Mouse (Mus musculus): Measurements from ENCODE around the gene Slc30a3.
"Not testable (repeated sequence)": the region's sequence is repeated elsewhere in the genome, so short reads cannot be mapped to it uniquely, and the experiment has no call there.

Slc30a3 gene

GRCm38 (mm10) chr5:31048763-31049641 is 59.0 kb downstream of the Slc30a3 start, which contains the start of gene Slc5a6:
Gene Slc5a6, minus strand, starts transcription at chr5:31048924.
- DNase-seq, result peak; percentile 51

- peak; percentile 98 for DNase-seq
These were observed 59.9 kb downstream of the Slc30a3 start, which contains the start of gene Atraid for GRCm38 (mm10) chr5:31047848-31048762. Gene Atraid, plus strand, starts transcription at chr5:31048312.

GRCm38 (mm10) chr5:31047074-31047473 is 61.0 kb downstream of the Slc30a3 start:
- no peak for DNase-seq

GRCm38 (mm10) chr5:31046416-31046815 is 61.6 kb downstream of the Slc30a3 start:
- no peak for DNase-seq

GRCm38 (mm10) chr5:31038171-31038845 is 69.7 kb downstream of the Slc30a3 start:
- DNase-seq, result no peak

GRCm38 (mm10) chr5:31036556-31036955 is 71.5 kb downstream of the Slc30a3 start:
- DNase-seq, result not testable (repeated sequence)
